Mouse (Mus musculus): ENCODE results near the gene Lrrc7. TPM values are rescaled to one million over a fixed set of nuclear protein-coding genes. Genes with fewer than 3 reads are reported as not detected.

Lrrc7 gene
- polyA plus RNA-seq (2015; fragmentation: Nextera tagmentation; extraction: Ambion mirVana) = 0.39 and 0.41 TPM in 2 replicates

- peaks cover 7% of the 10 kb centered on the region; the same call in 1 of the 2 replicates for H3K27me3 ChIP-seq (ENCODE audit: control insufficient read depth, insufficient read depth, low read length)
- DNase-seq (ENCODE audit: low spot score) (peak; percentile 55), ATAC-seq (ENCODE audit: low FRiP score, low TSS enrichment) (peak; percentile 91)
- TF ChIP-seq CTCF (IDR thresholded peaks at IDR 0.05; ENCODE audit: low read depth) (peak; percentile 69), EP300 (optimal IDR thresholded peaks at IDR 0.05) (no peak)
- peak within 1 kb of the TSS; percentile 94 for H3K4me2 ChIP-seq (replicated peaks; ENCODE audit: low read depth)
- H3K36me3 ChIP-seq (ENCODE audit: control insufficient read depth, insufficient read depth, low read length) = no peaks in the 10 kb centered on the region
- no peak within 1 kb of the TSS for H3K27ac ChIP-seq (replicated peaks)
- H3K9me3 ChIP-seq (ENCODE audit: control insufficient read depth, low read length) = no peaks in the 10 kb centered on the region
- H3K4me3 ChIP-seq (ENCODE audit: low read depth, low read length) = peak within 1 kb of the TSS; percentile 56
- no peaks in the 10 kb centered on the region for H3K4me1 ChIP-seq (replicated peaks; ENCODE audit: control insufficient read depth, insufficient read depth)
- H3K9ac ChIP-seq (ENCODE audit: low read length) = peak within 1 kb of the TSS; percentile 47; the same call in 1 of the 2 replicates
- under 1% methylated on average over 28 of the region's 28 CpGs for WGBS
Observed at GRCm38 (mm10) chr3:158561987-158562360, at the start of gene Lrrc7. Gene Lrrc7 (minus strand): TSS chr3:158562221.

- Histone ChIP-seq H3K36me3 (ENCODE audit: control insufficient read depth, insufficient read depth, low read length) (no peaks in the 10 kb centered on the region), H3K4me2 (replicated peaks; ENCODE audit: low read depth) (no peak overlapping the region), H3K27ac (replicated peaks) (no peak overlapping the region), H3K4me1 (replicated peaks; ENCODE audit: control insufficient read depth, insufficient read depth) (no peaks in the 10 kb centered on the region), H3K27me3 (ENCODE audit: control insufficient read depth, insufficient read depth, low read length) (no peaks in the 10 kb centered on the region), H3K9me3 (ENCODE audit: control insufficient read depth, low read length) (no peaks in the 10 kb centered on the region), H3K9ac (ENCODE audit: low read length) (no peak overlapping the region), H3K4me3 (ENCODE audit: low read depth, low read length) (no peak overlapping the region)
- DNase-seq (ENCODE audit: low spot score) = no peak
- no peak for ATAC-seq (ENCODE audit: low FRiP score, low TSS enrichment)
- WGBS = 31% methylated on average over 1 of the region's 1 CpGs
- TF ChIP-seq EP300 (optimal IDR thresholded peaks at IDR 0.05) = no peak
- no peak for TF ChIP-seq CTCF (IDR thresholded peaks at IDR 0.05; ENCODE audit: low read depth)
Observed at GRCm38 (mm10) chr3:158607065-158607464, 45.0 kb upstream of the Lrrc7 start.

- no peak overlapping the region for H3K4me2 ChIP-seq (replicated peaks; ENCODE audit: low read depth)
Observed at GRCm38 (mm10) chr3:158605274-158605673, 43.3 kb upstream of the Lrrc7 start.

GRCm38 (mm10) chr3:158561256-158561986, 600 bp downstream of the Lrrc7 start:
- WGBS = under 1% methylated on average over 45 of the region's 55 CpGs
- H3K36me3 ChIP-seq (ENCODE audit: control insufficient read depth, insufficient read depth, low read length) = no peaks in the 10 kb centered on the region

More at GRCm38 (mm10) chr3:158605274-158605673, 43.3 kb upstream of the Lrrc7 start:
- TF ChIP-seq CTCF (IDR thresholded peaks at IDR 0.05; ENCODE audit: low read depth) = no peak
- no peak for TF ChIP-seq EP300 (optimal IDR thresholded peaks at IDR 0.05)
- DNase-seq (ENCODE audit: low spot score) = no peak
- ATAC-seq (ENCODE audit: low FRiP score, low TSS enrichment) = no peak
- H3K9me3 ChIP-seq (ENCODE audit: control insufficient read depth, low read length) = no peaks in the 10 kb centered on the region
- H3K4me1 ChIP-seq (replicated peaks; ENCODE audit: control insufficient read depth, insufficient read depth) = no peaks in the 10 kb centered on the region
- H3K27ac ChIP-seq (replicated peaks) = no peak overlapping the region
- H3K9ac ChIP-seq (ENCODE audit: low read length) = no peak overlapping the region
- H3K27me3 ChIP-seq (ENCODE audit: control insufficient read depth, insufficient read depth, low read length) = no peaks in the 10 kb centered on the region
- H3K4me3 ChIP-seq (ENCODE audit: low read depth, low read length) = no peak overlapping the region
- no peaks in the 10 kb centered on the region for H3K36me3 ChIP-seq (ENCODE audit: control insufficient read depth, insufficient read depth, low read length)

DNA sequence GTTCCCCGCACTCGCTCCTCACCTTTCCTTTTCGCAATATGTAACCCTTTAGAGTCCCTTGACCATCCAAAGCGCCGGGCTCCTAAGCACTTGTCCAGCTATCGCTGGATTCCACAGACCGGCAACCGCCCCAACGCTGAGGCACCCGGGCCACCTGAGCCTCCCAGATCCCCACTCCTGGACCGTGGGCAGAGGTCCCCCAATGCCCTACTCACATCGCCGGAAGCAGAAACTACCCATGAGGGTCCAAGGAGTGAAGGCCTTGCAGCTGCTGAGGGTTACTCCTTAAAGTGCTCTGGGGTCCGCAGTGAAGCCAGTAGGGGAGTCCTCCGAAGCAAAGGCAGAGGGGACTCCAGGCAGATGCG, 1.1 kb downstream of the Lrrc7 start:
- ATAC-seq (ENCODE audit: low FRiP score, low TSS enrichment) (peak; percentile 26; the same call in 1 of the 2 replicates), DNase-seq (ENCODE audit: low spot score) (no peak)
- H3K9ac ChIP-seq (ENCODE audit: low read length) = peak overlapping the region; percentile 47

More at GRCm38 (mm10) chr3:158561256-158561986, 600 bp downstream of the Lrrc7 start:
- peak overlapping the region; percentile 47; the same call in 1 of the 2 replicates for H3K9ac ChIP-seq (ENCODE audit: low read length)
- no peaks in the 10 kb centered on the region for H3K9me3 ChIP-seq (ENCODE audit: control insufficient read depth, low read length)
- no peak overlapping the region for H3K27ac ChIP-seq (replicated peaks)
- peaks cover 7% of the 10 kb centered on the region; the same call in 1 of the 2 replicates for H3K27me3 ChIP-seq (ENCODE audit: control insufficient read depth, insufficient read depth, low read length)
- ATAC-seq (ENCODE audit: low FRiP score, low TSS enrichment) (peak; percentile 40; the same call in 1 of the 2 replicates), DNase-seq (ENCODE audit: low spot score) (peak; percentile 29)
- peak overlapping the region; percentile 94 for H3K4me2 ChIP-seq (replicated peaks; ENCODE audit: low read depth)
- peak overlapping the region; percentile 56 for H3K4me3 ChIP-seq (ENCODE audit: low read depth, low read length)
- no peaks in the 10 kb centered on the region for H3K4me1 ChIP-seq (replicated peaks; ENCODE audit: control insufficient read depth, insufficient read depth)
- TF ChIP-seq EP300 (optimal IDR thresholded peaks at IDR 0.05) = no peak
- TF ChIP-seq CTCF (IDR thresholded peaks at IDR 0.05; ENCODE audit: low read depth) = no peak

More for the DNA sequence above, 1.1 kb downstream of the Lrrc7 start:
- Histone ChIP-seq H3K4me2 (replicated peaks; ENCODE audit: low read depth) (peak overlapping the region; percentile 94), H3K9me3 (ENCODE audit: control insufficient read depth, low read length) (no peaks in the 10 kb centered on the region), H3K4me1 (replicated peaks; ENCODE audit: control insufficient read depth, insufficient read depth) (no peaks in the 10 kb centered on the region), H3K4me3 (ENCODE audit: low read depth, low read length) (peak overlapping the region; percentile 56), H3K36me3 (ENCODE audit: control insufficient read depth, insufficient read depth, low read length) (no peaks in the 10 kb centered on the region), H3K27ac (replicated peaks) (no peak overlapping the region), H3K27me3 (ENCODE audit: control insufficient read depth, insufficient read depth, low read length) (peaks cover 7% of the 10 kb centered on the region; the same call in 1 of the 2 replicates)
- 1% methylated on average over 13 of the region's 16 CpGs for WGBS
- TF ChIP-seq EP300 (optimal IDR thresholded peaks at IDR 0.05) (no peak), CTCF (IDR thresholded peaks at IDR 0.05; ENCODE audit: low read depth) (no peak)
